Mouse (Mus musculus) skeletal muscle tissue, adult 2 months (tissue): ENCODE results near the gene Kcnj10.

Source experiments
- DNase-seq: peaks from one replicate; pipeline ENCODE4 v3.0.0-alpha.2; 2012; ENCODE audit warnings: low read depth, low spot score

Kcnj10 gene

DNA sequence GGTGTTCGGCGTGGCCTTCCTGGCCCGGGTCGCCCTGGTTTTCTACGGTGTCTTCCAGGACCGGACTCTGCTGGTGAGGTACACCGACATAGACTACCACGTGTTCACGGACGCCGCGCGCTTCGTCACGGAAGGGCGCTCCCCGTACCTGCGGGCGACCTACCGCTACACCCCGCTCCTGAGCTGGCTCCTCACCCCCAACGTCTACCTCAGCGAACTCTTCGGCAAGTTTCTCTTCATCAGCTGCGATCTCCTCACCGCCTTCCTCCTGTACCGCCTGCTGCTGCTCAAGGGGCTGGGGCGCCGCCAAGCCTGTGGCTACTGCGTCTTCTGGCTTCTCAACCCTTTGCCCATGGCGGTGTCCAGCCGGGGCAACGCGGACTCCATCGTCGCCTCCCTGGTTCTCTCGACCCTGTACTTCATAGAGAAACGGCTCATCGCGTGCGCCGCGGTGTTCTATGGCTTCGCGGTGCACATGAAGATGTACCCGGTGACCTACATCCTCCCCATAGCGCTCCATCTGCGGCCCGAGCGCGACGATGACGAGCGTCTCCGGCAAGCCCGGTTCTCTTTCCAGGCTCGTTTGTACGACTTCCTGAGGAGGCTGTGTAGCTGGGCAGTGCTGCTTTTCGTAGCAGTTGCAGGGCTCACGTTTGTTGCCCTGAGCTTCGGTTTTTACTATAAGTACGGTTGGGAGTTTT lies 35.9 kb downstream of the Kcnj10 start:
- peak; percentile 10 for DNase-seq

DNA sequence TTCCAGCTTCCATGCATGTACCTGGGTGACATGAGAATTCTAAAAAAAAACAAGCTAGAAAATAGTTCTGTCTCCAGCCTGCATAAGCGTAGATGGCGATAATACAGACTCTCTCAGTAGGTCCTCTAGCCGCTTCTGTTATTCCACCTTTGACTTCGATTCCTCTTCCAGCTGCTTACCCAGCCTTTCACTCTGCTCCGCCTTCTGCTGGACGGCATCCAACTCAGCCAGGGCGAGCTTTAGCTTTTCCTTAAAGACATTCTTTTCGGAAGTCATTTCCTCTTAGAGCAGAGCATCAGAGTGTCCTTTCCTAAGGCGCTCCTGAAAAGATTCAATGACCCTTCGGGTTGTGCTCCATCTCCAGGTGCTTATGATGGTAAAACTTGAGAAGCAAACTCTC lies 39.1 kb downstream of the Kcnj10 start:
- DNase-seq = no peak

DNA sequence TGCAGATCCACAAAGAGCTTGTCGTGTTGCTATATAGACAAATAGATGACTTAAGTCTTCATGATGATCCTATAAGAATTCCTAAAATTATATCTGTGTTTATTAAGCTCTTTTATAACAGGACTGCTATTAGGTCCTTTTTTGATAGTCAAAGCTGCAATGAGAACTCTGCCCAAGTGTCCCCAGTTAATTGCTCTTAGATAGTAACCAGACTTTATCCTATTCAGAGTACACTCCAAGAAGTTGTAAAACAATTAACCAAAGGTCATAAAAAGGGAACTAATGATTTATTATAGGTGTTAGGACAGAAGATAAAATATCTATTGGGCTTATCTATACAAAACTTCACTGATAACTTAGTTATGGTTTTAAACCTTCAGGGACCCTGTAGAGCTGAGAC lies 41.1 kb downstream of the Kcnj10 start:
- no peak for DNase-seq

DNA sequence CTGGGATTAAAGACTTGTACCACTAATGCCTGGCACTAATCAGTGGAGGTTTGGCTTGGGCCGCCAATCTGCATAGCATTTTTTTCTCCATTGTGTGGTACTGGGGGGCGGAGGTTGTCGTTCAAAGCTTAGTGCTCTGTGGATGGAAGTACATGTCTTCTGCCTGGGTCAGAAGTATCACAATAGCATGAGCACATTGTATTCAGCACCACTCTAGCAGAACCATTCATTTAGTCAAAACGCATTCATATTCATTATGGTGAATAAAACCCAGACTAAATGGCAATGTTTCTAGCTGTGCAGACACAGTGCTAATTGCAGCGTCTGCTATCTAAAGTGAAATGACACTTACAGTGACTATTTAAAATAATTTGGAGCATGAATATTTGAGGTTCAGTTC lies 46.2 kb downstream of the Kcnj10 start:
- no peak for DNase-seq

DNA sequence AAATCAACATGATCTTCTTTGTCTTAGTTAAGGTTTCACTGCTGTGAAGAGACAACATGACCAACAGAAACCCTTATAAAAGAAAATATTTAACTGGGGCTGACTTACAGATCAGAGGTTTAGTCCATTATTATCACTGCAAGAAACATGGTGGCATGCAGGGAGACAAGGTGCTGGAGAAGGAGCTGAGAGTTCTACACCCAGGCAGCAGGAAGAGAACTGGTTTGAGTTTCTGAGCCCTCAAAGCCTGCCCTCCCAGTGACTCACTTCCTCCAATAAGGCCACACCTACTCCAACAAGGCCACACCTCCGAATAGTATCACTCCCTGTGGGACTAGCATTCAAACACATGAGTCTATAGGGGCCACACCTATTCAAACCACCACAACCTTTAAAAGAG lies 49.8 kb downstream of the Kcnj10 start:
- no peak for DNase-seq

DNA sequence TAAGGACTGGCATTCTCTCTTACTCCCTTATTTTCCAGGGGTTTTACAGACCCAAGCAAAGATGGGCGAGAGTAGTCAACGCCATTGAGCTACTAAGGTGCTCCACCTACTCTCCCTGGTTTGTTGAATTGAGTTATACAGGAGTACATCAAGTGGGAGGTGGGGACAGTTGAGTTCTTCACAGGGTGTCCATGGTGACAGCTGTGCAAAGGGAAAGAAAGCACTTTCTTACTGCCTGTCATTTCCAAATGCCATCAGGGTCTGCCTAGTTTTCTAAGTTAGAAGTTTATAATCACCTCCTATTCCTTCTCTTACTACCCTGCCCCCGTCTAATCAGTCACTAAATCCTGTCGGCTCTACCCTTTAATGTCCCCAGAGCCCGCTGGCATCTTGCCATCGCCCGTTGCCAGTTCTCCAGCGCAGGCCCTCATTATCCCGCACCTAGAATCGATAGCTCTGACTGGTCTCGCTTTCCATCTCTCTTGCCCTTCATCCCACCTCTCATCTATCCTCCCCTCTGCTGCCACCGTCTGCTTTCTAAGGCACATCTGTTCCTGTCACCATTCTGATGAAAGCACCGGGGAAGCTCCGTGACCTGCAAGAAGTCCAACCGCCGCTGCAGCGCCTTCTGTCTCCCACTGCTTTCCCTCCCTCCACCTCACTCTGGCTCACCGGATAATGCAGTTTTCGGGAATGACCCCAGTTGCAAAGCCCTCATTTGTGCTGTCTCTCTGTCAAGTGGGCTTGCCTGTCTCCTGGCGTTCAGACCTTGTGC lies 51.0 kb downstream of the Kcnj10 start:
- DNase-seq = no peak

DNA sequence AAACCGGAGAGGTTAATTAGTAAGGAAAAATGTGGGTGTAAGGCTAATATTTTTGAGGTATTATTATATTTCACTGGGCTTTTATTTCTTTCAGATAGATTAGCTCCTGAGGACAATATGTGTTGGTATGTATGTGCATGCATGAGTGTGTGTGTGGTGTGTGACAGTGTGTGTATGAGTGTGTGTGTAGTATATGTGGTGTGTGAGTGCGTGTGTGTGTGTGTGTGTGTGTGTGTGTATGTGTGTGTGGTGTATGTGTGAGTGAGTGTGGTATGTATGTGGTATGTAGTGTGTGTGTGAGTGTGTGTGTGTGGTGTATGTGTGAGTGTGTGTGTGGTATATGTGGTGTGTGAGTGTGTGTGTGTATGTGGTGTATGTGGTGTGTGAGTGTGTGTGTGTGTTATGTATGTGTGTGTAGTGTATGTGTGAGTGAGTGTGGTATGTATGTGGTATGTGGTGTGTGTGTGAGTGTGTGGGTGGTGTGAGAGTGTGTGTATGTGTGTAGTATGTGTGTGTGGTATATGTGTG lies 51.7 kb downstream of the Kcnj10 start:
- no peak for DNase-seq

DNA sequence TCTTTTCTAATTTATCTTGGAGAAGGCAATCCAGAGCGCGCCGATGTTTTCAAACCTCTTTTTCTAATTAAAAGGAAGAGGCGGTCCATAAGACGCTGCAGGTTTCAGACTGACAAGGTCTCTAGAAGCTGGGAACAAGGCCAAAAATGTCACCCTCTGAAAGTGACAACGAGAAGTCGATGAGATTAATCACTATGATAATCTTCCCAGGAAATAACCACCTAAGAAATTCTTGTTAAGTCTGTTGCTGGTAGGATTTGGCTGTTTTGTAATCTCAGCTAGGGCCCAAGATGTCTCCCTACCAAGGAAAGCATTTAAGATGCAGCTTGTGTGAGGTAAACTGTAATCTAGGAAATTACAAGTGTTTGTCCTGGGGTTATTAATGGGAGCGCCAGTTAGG lies 52.7 kb downstream of the Kcnj10 start:
- DNase-seq = no peak

DNA sequence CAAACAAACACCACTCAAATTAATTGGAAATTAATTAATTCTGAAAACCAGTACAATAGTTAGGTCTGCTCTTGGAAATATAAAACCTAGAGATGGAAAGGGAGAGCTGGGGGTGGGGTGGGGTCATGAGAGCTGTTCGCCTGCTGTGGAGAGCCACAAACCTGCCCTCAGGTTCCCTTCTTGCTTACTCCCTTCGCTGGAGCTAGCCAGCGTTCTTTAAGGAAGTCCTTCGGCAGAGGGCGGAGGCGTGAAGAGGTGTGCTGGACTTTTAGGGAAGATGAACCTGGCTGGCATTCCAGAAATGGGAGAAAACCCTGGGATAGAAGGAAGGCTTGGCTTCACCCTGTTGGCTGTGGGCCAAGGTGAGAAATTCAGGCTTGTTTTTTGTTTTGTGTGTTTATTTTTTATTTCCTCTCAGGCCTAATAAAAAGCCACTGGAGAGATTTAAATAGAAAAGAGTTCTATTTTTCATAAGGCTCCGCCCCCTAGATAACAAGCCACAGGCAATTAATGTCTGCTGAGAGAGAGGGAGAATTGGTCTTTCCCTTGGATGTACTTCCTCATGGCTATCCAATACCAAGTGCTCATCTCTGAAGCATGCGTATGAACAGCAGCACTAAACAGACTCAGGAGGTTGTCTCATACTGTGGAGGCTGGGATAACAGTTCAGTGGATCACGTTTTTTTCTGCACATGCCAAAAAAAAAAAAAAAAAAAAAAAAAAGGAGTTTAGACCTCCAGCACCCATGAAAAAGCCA lies 56.2 kb downstream of the Kcnj10 start:
- no peak for DNase-seq

DNA sequence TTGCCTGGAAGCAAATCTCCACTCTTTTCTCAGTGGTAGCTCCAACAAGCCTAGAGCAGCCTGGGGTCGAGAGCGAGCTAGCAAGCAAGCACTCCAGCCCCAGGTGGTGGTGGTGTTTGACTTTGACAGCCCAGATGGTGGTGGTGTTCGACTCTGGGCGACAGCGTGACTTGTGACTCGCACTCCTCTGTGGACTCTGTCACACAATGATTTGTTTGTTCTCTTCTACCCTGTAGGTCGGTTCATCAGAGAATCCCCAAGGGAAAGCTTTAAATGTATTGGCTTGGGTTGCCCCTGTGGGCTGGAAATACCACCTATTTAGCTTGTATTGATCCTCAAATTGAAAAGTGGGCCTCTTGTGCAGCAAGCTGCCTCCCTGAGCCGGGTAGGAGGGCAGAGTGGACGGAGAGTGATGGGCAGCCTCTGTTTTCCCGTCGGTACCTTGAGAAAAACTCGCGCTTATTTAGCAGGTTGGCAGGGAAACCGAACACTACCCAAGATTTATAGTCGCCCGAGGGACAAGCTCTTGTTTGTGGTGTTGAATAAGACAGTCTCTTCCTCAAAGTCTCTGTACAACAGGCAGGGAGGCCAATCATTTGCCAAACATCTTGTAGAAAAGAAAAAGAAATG lies 65.2 kb downstream of the Kcnj10 start:
- DNase-seq = no peak

DNA sequence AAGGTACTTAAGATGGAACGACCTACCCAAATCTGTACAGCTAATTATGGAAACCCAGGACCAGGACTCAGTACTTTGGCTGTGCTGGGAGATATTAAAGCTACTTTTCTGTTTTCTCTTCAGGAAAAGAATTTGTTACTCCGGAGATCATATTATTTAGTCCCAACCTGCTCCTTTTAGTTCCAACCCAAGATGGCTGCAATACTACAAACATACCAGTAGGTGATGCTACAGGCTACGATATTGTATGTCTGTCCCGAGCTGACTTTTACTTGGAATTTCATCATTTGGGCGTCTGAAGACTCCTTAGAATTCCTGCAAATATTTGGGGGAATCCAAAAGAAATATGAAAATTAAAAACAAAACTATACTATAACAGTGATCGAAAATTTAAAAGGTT lies 68.0 kb downstream of the Kcnj10 start:
- peak; percentile 28 for DNase-seq

DNA sequence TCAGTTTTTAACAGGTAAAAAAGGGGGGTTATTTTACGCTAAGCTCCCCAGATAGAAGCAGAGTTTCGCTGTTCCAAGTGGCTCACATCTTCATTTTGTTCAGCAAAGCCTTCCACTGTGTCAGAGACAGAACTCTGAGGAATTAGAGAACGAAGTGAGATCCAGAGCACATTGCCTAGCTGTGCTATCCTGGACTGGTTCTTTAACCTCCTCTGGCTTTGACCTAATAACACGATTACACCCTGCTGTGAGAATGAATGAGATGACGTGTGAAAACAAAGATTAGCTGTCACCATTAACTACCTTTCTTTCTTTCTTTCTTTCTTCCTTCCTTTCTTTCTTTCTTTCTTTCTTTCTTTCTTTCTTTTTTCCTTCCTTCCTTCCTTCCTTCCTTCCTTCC lies 68.4 kb downstream of the Kcnj10 start:
- DNase-seq = no peak

DNA sequence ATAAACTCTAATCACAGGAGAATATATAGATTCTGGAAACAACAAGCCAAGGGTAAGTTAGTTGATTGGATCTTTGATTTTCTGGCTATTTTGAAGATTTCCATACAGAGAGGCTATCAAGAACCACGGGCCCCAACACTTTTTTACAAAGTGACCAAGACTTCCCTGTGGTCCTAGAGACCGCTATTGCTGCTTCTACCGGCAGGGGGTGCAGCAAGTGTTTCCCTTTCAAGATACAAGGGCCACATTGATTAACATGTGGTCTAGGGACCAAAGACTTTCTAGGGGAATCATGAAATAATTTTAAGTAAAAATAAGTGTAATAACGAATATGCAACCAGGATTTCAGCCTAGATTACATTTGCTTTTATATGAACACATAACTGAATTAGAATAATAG lies 69.8 kb downstream of the Kcnj10 start:
- DNase-seq = no peak

DNA sequence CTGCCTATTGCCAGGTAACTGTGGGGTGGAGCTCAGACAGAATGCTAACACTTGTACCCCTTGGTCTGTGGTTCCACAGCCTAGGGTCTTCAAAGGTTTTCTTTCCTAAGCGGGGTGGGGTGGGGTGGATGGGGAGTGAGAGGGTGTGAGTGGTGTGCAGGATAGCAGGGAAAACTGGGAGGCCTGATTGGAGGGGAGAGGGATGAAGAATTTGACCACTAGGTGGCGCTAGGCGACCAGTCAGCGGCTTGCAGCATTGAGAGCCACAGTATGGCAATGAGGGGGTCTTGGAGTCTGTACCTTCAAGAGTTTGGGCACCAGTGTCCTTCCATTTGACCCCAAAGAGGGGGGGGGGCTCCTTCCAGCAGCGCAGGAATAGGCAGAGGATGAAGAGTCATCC lies 71.2 kb downstream of the Kcnj10 start:
- DNase-seq = peak; percentile 42

DNA sequence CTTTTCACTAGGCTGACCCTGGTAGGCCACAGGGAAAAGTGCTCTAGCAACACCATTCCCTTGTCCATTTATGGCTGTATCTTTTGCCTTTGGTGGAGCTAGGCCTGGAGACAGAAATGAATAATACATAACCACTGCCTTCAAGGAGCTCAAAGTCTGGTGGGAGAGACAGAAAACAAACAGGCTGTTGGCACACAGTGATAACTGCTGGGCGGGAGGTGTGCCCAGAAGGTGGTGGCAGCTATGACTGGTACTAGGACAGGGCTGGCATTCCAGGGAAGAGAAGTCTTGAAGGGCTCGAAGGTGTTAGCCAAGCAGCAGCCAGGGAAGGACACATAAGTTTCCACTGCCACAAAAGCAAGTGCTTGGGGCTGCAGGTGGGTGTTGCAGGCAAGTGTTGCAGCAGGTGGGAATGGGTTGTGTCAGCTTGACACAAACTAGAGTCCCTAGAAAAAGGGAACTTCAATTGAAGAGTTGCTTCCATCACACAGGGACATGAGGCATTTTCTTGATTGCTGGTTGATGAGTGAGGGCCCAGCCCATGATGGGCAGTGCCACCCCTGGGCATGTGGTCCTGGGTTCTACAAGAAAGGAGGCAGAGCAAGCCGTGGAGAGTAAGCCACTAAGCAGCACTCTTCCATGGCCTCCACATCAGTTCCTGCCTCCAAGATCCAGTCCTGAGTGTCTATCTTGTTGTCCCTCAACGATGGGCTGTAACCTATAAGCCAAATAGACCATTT lies 72.7 kb downstream of the Kcnj10 start:
- DNase-seq = no peak

DNA sequence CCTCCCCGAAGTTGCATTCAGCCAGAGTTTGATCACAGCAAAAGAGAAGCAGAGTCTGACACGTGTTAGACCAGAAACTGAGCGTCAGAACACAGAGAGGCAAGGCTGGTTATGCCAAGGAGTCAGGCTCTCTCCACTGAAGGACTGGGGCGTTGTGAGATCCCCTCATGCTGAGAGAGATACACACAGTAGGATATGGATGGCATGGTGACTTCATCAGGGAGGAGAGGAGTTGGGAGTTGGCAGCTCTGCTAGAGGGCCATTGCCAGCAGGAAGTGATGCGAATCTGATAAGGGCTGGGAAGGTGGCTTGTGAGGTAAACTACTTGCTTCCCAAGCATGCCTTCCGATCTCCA lies 73.2 kb downstream of the Kcnj10 start:
- DNase-seq = no peak

DNA sequence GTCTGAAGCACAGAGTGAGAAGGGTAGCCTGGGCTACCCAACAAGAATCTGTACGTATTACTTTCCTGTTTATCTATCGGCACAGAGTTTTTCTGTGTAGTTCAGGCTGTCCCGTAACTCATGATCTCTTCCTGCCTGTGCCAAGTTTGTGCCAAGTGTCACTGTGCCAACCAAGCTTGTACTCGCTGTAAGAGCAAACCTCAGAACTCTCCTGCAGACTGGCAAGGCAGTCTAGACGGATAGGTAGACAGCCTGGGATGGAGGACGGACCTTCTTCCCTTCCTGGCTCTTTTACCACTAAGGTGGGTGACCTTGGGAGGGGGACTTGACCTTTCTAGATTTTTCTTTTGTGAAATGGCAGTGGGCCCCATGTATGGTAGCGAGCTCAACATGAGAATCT lies 74.1 kb downstream of the Kcnj10 start:
- DNase-seq = no peak

DNA sequence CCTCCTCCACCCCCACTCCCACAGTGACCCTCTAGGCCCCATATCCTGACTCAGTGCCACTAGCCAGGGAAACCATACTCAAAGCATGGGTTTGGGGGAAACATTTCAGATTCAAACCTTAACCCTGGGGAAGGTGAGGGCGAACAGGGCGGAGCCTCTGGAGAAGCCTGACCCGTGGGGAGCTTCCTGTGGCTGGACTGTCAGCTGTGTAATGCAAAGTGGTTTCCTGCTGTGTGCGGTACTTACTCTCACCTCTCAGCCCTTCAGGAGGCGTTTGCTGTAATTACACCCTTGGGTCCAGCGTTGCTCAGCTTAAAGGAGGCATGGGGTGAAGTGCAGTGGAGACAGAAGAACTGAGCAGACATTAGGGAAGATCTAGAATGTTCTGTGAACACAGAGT lies 77.2 kb downstream of the Kcnj10 start:
- no peak for DNase-seq

DNA sequence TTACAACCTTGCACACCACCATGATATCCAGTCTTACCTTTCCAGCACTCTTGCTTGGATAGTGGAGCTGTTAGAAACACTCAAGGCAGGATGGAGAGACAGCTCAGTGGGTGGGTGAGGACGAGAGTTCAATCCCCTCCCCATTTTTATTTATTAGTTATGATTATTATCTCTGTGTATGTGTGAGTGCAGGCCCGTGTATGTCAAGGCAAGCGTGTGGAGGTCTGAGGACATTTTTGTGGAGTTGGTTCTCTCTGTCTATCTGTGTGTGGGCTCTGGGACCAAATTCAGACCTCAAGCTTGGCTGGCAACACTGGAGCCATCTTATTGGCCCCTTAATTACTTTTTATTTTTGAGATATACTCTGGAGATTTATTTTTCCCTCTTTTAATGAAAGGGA lies 77.6 kb downstream of the Kcnj10 start:
- DNase-seq = no peak

DNA sequence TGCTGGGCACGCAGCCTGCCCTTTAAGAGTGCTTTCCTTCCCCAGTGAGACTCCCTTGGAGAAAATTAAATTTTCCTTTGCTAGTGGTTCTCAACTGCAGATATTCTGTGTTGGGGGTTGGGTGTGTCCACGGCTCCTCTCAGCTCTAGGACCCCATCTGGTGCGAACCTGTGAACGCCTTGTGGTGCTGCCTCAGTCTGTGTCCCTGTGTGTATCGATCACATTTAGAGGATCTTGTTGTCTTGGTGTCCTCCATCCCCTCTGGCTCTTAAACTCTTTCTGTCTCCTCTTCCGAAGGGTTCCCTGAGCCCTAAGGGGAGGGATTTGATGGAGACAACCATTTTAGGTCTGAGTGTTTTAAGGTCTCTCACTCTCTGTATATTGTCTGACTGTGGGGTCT lies 79.2 kb downstream of the Kcnj10 start:
- DNase-seq = no peak

DNA sequence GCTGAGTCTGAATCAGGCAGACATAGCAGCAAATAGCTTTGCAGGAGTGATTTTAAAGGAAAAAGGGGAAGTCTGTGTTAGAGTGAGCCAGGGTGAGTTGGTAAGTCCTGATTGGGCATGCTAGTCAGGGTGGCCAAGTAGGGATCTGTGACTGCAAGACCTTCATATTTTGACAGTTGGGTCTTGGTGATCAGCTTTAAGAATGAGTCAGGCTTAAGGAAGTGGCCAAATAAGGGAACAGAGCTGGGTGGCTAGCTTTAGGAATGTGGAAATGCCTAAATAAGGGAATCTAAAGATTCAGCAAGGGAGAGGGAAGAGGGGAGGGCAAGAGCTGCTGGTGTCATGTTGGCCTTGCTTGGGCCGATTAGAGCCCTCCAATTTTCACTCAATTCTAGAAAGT lies 82.4 kb downstream of the Kcnj10 start:
- no peak for DNase-seq
